Mouse (Mus musculus) myocyte (in vitro differentiated cells): Measurements from ENCODE around the gene Rbms3.

Experiments
- MYOG ChIP-seq, 3 experiments: IDR thresholded peaks; one replicate each; pipeline ENCODE4 v1.6.1; 2011; ENCODE audit warnings: control low read depth in 2 of 3, low read depth in 2 of 3, mild to moderate bottlenecking in 2 of 3; ENCODE audit not compliant: insufficient read length in 2 of 3, control insufficient read depth in 1 of 3, insufficient read depth in 1 of 3
- POLR2A ChIP-seq: IDR thresholded peaks from one replicate; pipeline ENCODE4 v1.6.1; 2011; ENCODE audit warnings: low read depth, mild to moderate bottlenecking, control low read depth, moderate library complexity; ENCODE audit not compliant: insufficient read length

- TF ChIP-seq MYOG (IDR thresholded peaks at IDR 0.05; ENCODE audit: control insufficient read depth in 1 of 3, insufficient read depth in 1 of 3, insufficient read length in 2 of 3, low read depth in 2 of 3) = no peak
- no peak for TF ChIP-seq POLR2A
These were observed 682.9 kb downstream of the Rbms3 start for GRCm38 (mm10) chr9:116946787-116947186.
